Mouse (Mus musculus) brown adipose tissue, adult 24 weeks (tissue): ENCODE results near the gene Cd79b. TPM values are rescaled to one million over a fixed set of nuclear protein-coding genes. Genes with fewer than 3 reads are reported as not detected.

ENCODE experiments used
- H3K27ac ChIP-seq: fragments of 200-500 bp; replicated peaks from 2 replicates; pipeline ENCODE4 v1.5.1; 2012; ENCODE audit warnings: low read depth, mild to moderate bottlenecking, low read length
- H3K4me1 ChIP-seq: fragments of 200-500 bp; 2 replicates; pipeline ENCODE4 v1.6.1; 2012; ENCODE audit warnings: low read length, mixed read lengths; ENCODE audit not compliant: control insufficient read depth, insufficient read depth, insufficient read length
- H3K4me3 ChIP-seq: fragments of 200-500 bp; 2 replicates; pipeline ENCODE4 v1.5.1; 2012; ENCODE audit warnings: low read depth, mild to moderate bottlenecking, low read length, moderate library complexity; ENCODE audit not compliant: insufficient read depth
- polyA plus RNA-seq: library from polyadenylated mRNA; stranded (reverse); fragments of >200 nt; gene quantifications from 2 replicates; pipeline ENCODE4 v1.2.4, GENCODE M21; 2012; ENCODE audit not compliant: missing spikeins, insufficient read depth, insufficient read length

Cd79b gene
- polyA plus RNA-seq, 1 experiment = 1.7 TPM

- Histone ChIP-seq H3K4me3 (no peak overlapping the region), H3K27ac (no peak overlapping the region), H3K4me1 (no peaks in the 10 kb centered on the region)
Observed at GRCm38 (mm10) chr11:106329682-106330081, 15.1 kb upstream of the Cd79b start.

GRCm38 (mm10) chr11:106329128-106329527 is 14.6 kb upstream of the Cd79b start:
- no peak overlapping the region for H3K27ac ChIP-seq
- no peak overlapping the region for H3K4me3 ChIP-seq

DNA sequence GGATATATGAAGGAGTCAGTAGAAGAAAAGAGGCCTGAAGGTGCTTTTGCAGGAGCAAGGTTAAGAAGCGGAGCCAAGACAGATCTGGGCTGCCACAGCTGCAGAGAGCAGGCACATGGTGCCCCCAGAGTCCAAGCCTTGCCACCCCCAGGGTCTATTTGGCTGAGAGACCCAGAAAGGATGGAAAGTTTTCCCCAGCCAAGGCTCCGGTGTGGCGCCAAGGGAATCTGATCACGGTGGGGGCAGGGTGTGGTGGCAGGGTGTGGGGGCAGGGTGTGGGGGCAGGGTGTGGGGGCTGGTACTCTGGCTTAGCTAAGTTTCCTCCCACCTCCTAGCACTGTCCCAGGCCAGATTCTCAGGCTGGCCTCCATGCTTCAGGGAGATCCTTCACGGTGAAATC is 14.0 kb upstream of the Cd79b start:
- Histone ChIP-seq H3K27ac (no peak overlapping the region), H3K4me3 (no peak overlapping the region), H3K4me1 (no peaks in the 10 kb centered on the region)

More at GRCm38 (mm10) chr11:106329128-106329527, 14.6 kb upstream of the Cd79b start:
- no peaks in the 10 kb centered on the region for H3K4me1 ChIP-seq

- Histone ChIP-seq H3K4me1 (no peaks in the 10 kb centered on the region), H3K27ac (no peak overlapping the region), H3K4me3 (no peak overlapping the region)
Observed at GRCm38 (mm10) chr11:106326475-106326874, 11.9 kb upstream of the Cd79b start.

- no peak overlapping the region for H3K4me3 ChIP-seq
- H3K27ac ChIP-seq = no peak overlapping the region
- no peaks in the 10 kb centered on the region for H3K4me1 ChIP-seq
Observed at GRCm38 (mm10) chr11:106325566-106326206, 11.1 kb upstream of the Cd79b start.

DNA sequence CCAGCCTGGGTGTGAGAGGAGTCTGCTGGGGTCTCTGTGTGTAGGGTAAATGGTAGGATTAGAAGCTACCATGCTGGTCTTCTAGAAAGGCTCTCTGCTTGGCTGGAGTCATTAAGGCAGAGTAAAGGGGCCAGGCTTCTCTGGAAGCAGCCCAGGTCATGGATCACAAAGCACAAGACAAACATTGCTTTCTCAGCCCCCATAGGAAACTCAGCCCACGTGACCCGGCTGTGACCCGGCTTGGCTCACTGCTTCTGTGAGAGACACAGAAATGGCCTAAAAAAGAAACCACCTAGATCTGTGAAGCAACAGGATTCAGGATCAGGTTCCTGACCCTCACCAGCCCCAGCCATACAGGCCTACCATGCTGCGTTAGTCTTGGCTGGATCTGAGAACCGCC is 10.3 kb upstream of the Cd79b start:
- H3K27ac ChIP-seq = no peak overlapping the region
- H3K4me1 ChIP-seq = no peaks in the 10 kb centered on the region
- H3K4me3 ChIP-seq = no peak overlapping the region

DNA sequence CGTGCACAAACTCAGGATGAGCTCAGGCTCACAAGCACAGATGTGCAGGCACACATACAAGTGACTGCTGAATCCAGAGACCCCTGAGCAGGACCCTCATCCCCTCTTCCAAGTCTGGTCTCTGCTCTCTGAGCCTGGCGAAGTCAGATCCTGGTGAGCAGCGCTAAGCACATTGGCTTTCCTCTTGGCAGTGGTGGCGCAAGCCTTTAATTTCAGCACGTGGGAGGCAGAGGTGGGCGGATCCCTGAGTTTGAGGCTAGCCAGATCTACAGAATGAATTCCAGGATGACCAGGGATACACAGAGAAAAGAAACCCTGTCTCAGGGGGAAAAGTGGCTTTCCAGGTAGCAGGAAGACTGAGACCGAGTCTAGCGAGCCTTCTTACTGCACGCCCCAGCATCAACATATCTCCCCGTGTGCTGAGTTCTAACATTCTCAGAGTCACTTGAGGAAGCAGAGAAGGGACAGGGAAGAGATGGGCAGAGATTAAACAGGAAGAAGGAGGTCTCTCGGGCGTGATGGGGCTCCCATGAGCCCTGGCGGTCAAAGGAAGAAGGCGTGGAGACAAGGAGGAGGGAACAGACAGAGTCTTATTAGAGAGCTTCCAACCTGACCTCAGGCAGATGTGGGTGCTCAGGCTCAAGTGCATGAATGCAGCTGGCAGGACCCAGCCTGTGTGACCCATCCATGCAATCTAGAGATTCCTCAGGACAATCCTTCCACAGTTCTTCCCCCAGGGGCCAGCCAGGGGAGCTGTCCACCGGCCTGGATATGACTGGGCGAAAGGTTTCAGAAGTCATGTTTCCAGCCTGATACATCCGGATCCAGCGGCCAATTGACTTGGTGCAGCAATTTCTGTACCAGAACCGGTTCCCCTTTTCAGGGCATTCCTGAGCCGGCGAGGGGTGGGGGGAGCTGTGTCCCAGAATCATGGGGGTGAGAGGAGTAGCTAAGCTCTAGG is 4.1 kb upstream of the Cd79b start:
- peak overlapping the region; percentile 48 for H3K27ac ChIP-seq
- peaks cover 4% of the 10 kb centered on the region for H3K4me1 ChIP-seq
- H3K4me3 ChIP-seq = peak overlapping the region; percentile 24

GRCm38 (mm10) chr11:106317801-106318200 is 3.2 kb upstream of the Cd79b start:
- peaks cover 4% of the 10 kb centered on the region for H3K4me1 ChIP-seq
- H3K4me3 ChIP-seq = no peak overlapping the region
- no peak overlapping the region for H3K27ac ChIP-seq

DNA sequence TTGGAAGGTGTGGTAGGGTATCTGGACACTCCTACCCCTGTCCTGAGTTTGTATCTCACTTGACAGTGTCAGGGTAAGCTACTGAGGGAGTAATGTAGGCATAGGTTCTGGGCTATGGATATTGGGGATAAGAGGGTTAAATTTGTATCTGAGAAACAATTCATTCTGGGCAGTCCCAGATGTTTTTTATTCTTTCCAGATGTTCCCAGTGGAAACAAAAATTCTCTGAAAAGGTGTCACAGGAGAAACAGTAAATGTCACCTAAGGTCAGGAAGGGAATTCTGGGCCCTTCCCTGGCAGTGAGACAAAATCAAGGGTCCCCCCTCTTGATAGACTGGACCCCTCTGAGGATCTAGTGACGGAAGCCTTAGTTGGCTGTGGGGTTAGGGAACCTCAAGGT is 1.9 kb upstream of the Cd79b start:
- no peak overlapping the region for H3K27ac ChIP-seq
- no peak overlapping the region for H3K4me3 ChIP-seq
- H3K4me1 ChIP-seq = peaks cover 4% of the 10 kb centered on the region

DNA sequence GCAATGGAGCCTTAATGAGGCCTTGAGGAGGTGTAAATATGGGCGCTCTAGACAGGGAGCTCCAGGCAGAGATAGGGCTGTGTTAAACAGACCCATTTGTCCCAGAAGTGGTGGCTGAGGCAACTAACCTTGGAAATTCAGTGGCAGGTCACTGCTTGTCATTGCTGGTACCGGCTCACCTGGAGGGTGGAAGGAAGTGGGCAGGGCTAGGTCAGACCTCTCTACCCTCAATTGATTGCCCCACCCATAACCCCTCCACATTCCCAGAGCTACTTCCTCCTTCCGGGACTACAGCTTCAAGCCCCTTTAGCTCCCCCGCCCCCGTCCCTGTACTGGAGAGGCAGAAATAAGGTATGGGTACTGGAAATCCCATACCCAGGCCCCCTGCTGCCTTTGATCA is 1.0 kb downstream of the Cd79b start:
- H3K4me3 ChIP-seq = no peak overlapping the region
- H3K4me1 ChIP-seq = no peaks in the 10 kb centered on the region
- no peak overlapping the region for H3K27ac ChIP-seq

GRCm38 (mm10) chr11:106310123-106310522 is 4.4 kb downstream of the Cd79b start:
- no peak overlapping the region for H3K4me3 ChIP-seq
- no peak overlapping the region for H3K27ac ChIP-seq
- no peaks in the 10 kb centered on the region for H3K4me1 ChIP-seq

DNA sequence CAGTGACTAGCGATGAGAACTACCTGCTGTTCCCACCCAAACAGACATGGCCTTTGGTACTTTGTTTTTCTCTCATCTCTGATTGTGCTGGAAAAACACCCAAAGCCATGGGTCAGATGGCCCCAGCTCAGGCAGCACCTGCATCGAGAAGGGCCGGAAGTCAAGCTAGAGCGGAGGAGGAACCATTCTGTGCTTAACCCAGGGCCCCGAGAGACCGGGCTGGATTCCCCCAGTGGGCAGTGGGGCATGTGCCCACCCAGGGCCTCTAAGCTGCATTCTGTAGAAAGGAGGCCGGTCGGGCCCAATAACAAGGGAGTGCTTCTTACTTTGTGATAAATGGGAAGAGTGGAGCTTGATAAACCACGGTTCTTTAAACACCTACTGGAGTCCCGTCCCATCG is 6.4 kb downstream of the Cd79b start:
- no peaks in the 10 kb centered on the region for H3K4me1 ChIP-seq
- no peak overlapping the region for H3K4me3 ChIP-seq

GRCm38 (mm10) chr11:106307432-106307831 is 7.1 kb downstream of the Cd79b start:
- no peak overlapping the region for H3K4me3 ChIP-seq

More for the DNA sequence above, 6.4 kb downstream of the Cd79b start:
- H3K27ac ChIP-seq = no peak overlapping the region

GRCm38 (mm10) chr11:106306758-106307157 is 7.8 kb downstream of the Cd79b start:
- H3K4me1 ChIP-seq = no peaks in the 10 kb centered on the region
- H3K4me3 ChIP-seq = no peak overlapping the region
- H3K27ac ChIP-seq = no peak overlapping the region

More at GRCm38 (mm10) chr11:106307432-106307831, 7.1 kb downstream of the Cd79b start:
- no peak overlapping the region for H3K27ac ChIP-seq
- H3K4me1 ChIP-seq = no peaks in the 10 kb centered on the region

- H3K4me1 ChIP-seq = no peaks in the 10 kb centered on the region
- no peak overlapping the region for H3K27ac ChIP-seq
- no peak overlapping the region for H3K4me3 ChIP-seq
Observed at GRCm38 (mm10) chr11:106306065-106306385, 8.5 kb downstream of the Cd79b start.
